In genomic region chr9:120438781-120439180, GRCm38 (mm10) we compare ENCODE assay signal across 25 mouse cellular contexts. TPM values are rescaled to one million over a fixed set of nuclear protein-coding genes. Genes with fewer than 3 reads are reported as not detected.
A peak's percentile ranks its signal among the peaks of the same experiment; 100 is the strongest.
DNase-seq lines count a peak whose midpoint lies in the region; ATAC-seq lines count a peak whose summit lies in the region.
"Had no signal": no experiment of that assay in that cellular context is flagged by ENCODE, and none has a peak within 500 bp of the region (broad histone marks: within the 10 kb centered on the region; RNA-seq: fewer than 3 reads in every experiment).

No protein-coding gene starts in this region.

- WGBS in midbrain, embryonic 11.5 days = 76% methylated on average over 1 of the region's 1 CpGs
- 82% methylated on average over 1 of the region's 1 CpGs for WGBS in midbrain, embryonic 13.5 days

- no peaks in the 10 kb centered on the region for H3K36me3 ChIP-seq in midbrain, embryonic 11.5 days (ENCODE audit: control insufficient read depth, insufficient read depth, low read length)
- H3K36me3 ChIP-seq in midbrain, embryonic 13.5 days = no peaks in the 10 kb centered on the region
- H3K36me3 ChIP-seq: embryonic facial prominence, embryonic 12.5 days; G1E; limb, embryonic 10.5 days; liver, embryonic 15.5 days; lung, embryonic 15.5 days had no signal

- H3K9ac ChIP-seq in midbrain, embryonic 11.5 days (ENCODE audit: low read length) = no peak overlapping the region
- no peak overlapping the region for H3K9ac ChIP-seq in midbrain, embryonic 13.5 days (replicated peaks)
- H3K9ac ChIP-seq: embryonic facial prominence, embryonic 12.5 days; hindbrain, embryonic 14.5 days; liver, embryonic 15.5 days; lung, embryonic 15.5 days had no signal

- no peak overlapping the region for H3K27ac ChIP-seq in midbrain, embryonic 11.5 days (ENCODE audit: low read depth, low read length)
- H3K27ac ChIP-seq in midbrain, embryonic 13.5 days = no peak overlapping the region
- H3K27ac ChIP-seq: embryonic facial prominence, embryonic 12.5 days; hindbrain, embryonic 14.5 days; limb, embryonic 10.5 days; liver, embryonic 15.5 days; lung, embryonic 15.5 days had no signal

- DNase-seq in heart, adult 18-20 months = peak; percentile 29 to 45
- no peak for DNase-seq in heart, adult 9 months (ENCODE audit: low spot score in 2 of 2)
- peak; percentile 64 for DNase-seq in midbrain, embryonic 11.5 days (ENCODE audit: low spot score, missing footprints)
- peak; percentile 21 for DNase-seq in fat pad, adult 2 months (ENCODE audit: extremely low read depth, low read depth, low spot score)
- DNase-seq in gastrocnemius, postnatal 4 days (ENCODE audit: low spot score in 2 of 2) = no peak
- DNase-seq: adrenal gland, adult 8-10 months; B cell, adult 2 months; cerebellum, adult 9-11 months; gastrocnemius, postnatal 25 days; heart, postnatal 36 days; kidney, adult 8-10 months; kidney, postnatal 10 days; liver; lung, postnatal 36 days; thymus, postnatal 25 days had no signal

- H3K27me3 ChIP-seq in midbrain, embryonic 11.5 days (ENCODE audit: control insufficient read depth, insufficient read depth, low read length) = no peaks in the 10 kb centered on the region
- no peaks in the 10 kb centered on the region for H3K27me3 ChIP-seq in midbrain, embryonic 13.5 days
- H3K27me3 ChIP-seq: embryonic facial prominence, embryonic 12.5 days; liver, embryonic 15.5 days; lung, embryonic 15.5 days had no signal

- H3K4me2 ChIP-seq in midbrain, embryonic 11.5 days = no peak overlapping the region
- H3K4me2 ChIP-seq in midbrain, embryonic 13.5 days (replicated peaks) = no peak overlapping the region
- H3K4me2 ChIP-seq: embryonic facial prominence, embryonic 12.5 days; hindbrain, embryonic 14.5 days; liver, embryonic 15.5 days; lung, embryonic 15.5 days had no signal

- no peaks in the 10 kb centered on the region for H3K4me1 ChIP-seq in midbrain, embryonic 11.5 days (ENCODE audit: control insufficient read depth, insufficient read depth, low read length)
- H3K4me1 ChIP-seq in midbrain, embryonic 13.5 days (replicated peaks) = peaks cover 8% of the 10 kb centered on the region
- H3K4me1 ChIP-seq: embryonic facial prominence, embryonic 12.5 days; limb, embryonic 10.5 days; liver, embryonic 15.5 days; lung, embryonic 15.5 days had no signal

- ATAC-seq in midbrain, embryonic 11.5 days (ENCODE audit: low FRiP score) = no peak
- no peak for ATAC-seq in midbrain, embryonic 13.5 days
- no peak for ATAC-seq in granulocyte monocyte progenitor cell, adult 5-6 weeks (replicated peaks; ENCODE audit: poor library complexity, severe bottlenecking)
- ATAC-seq: midbrain, embryonic 16.5 days had no signal

- H3K9me3 ChIP-seq in midbrain, embryonic 11.5 days (ENCODE audit: control insufficient read depth, low read length) = no peaks in the 10 kb centered on the region; the same call in 1 of the 2 replicates
- H3K9me3 ChIP-seq in midbrain, embryonic 13.5 days = no peaks in the 10 kb centered on the region
- H3K9me3 ChIP-seq: embryonic facial prominence, embryonic 12.5 days; limb, embryonic 10.5 days; liver, embryonic 15.5 days; lung, embryonic 15.5 days had no signal

- no peak overlapping the region for H3K4me3 ChIP-seq in midbrain, embryonic 11.5 days (ENCODE audit: low read depth, low read length)
- H3K4me3 ChIP-seq in midbrain, embryonic 13.5 days (replicated peaks) = no peak overlapping the region
- H3K4me3 ChIP-seq: embryonic facial prominence, embryonic 12.5 days; limb, embryonic 10.5 days; liver, embryonic 15.5 days; lung, embryonic 15.5 days; megakaryocyte, embryonic 14.5 days had no signal

RNA-seq across cellular contexts. Expression of gene Eif1b, which starts 53.3 kb away (rescaled TPM):
- 10 to 100 TPM; 65.5 to 68.2 TPM for total RNA-seq in heart, adult 18-20 months (2021)
- 291 and 296 TPM in 2 replicates for polyA plus RNA-seq in midbrain, embryonic 11.5 days (2014; fragmentation: Nextera tagmentation; extraction: Ambion mirVana)
- 328 and 344 TPM in 2 replicates for polyA plus RNA-seq in midbrain, embryonic 13.5 days (2015; fragmentation: Nextera tagmentation; extraction: Ambion mirVana)
- total RNA-seq in granulocyte monocyte progenitor cell, adult 5-6 weeks (2014; fragmentation: Nextera tagmentation) = 75.6 and 84.1 TPM in 2 replicates
- 108 and 134 TPM in 2 replicates for total RNA-seq in granulocyte monocyte progenitor cell, adult 5-6 weeks (2017)
- 10 to 100 TPM; 47.9 to 50.9 TPM for total RNA-seq in gastrocnemius, postnatal 4 days (2021)

Comparison
In these comparisons a context has a peak if more than half of its experiments do, and no peak if none do; other contexts are left out.
1. DNase-seq: peak in heart, adult 18-20 months (2 of 2), midbrain, embryonic 11.5 days (single experiment) and fat pad, adult 2 months (single experiment); none in heart, adult 9 months (0 of 2) and gastrocnemius, postnatal 4 days (0 of 2).